Mouse (Mus musculus) hindlimb bud, embryonic 11.5 days (tissue): ENCODE data around the gene Mapt.
"Not testable (repeated sequence)": the region's sequence is repeated elsewhere in the genome, so short reads cannot be mapped to it uniquely, and the experiment has no call there.

Source experiments
- DNase-seq: peaks from one replicate; pipeline ENCODE4 v3.0.0-alpha.2; 2012; ENCODE audit warnings: low read depth, low spot score; ENCODE audit errors: extremely low spot score

Mapt gene

GRCm38 (mm10) chr11:104233101-104233500 is 1.9 kb downstream of the Mapt start:
- DNase-seq, result no peak

- DNase-seq, result no peak
These were observed 2.5 kb downstream of the Mapt start for GRCm38 (mm10) chr11:104233574-104234206.

GRCm38 (mm10) chr11:104234680-104235079 is 3.5 kb downstream of the Mapt start:
- DNase-seq, result no peak

- DNase-seq, result no peak
These were observed 4.7 kb downstream of the Mapt start for GRCm38 (mm10) chr11:104235881-104236280.

- no peak for DNase-seq
These were observed 6.0 kb downstream of the Mapt start for GRCm38 (mm10) chr11:104237226-104237625.

- DNase-seq, result no peak
These were observed 7.0 kb downstream of the Mapt start for GRCm38 (mm10) chr11:104237958-104238747.

- not testable (repeated sequence) for DNase-seq
These were observed 14.3 kb downstream of the Mapt start for GRCm38 (mm10) chr11:104245478-104245877.

GRCm38 (mm10) chr11:104246171-104246694 is 15.0 kb downstream of the Mapt start:
- no peak for DNase-seq

- no peak for DNase-seq
These were observed 16.0 kb downstream of the Mapt start for GRCm38 (mm10) chr11:104247141-104247717.

GRCm38 (mm10) chr11:104249420-104249819 is 18.2 kb downstream of the Mapt start:
- no peak for DNase-seq

GRCm38 (mm10) chr11:104251121-104251520 is 19.9 kb downstream of the Mapt start:
- DNase-seq, result no peak

GRCm38 (mm10) chr11:104252094-104252493 is 20.9 kb downstream of the Mapt start:
- no peak for DNase-seq

GRCm38 (mm10) chr11:104254408-104255039 is 23.3 kb downstream of the Mapt start:
- DNase-seq, result no peak

GRCm38 (mm10) chr11:104256179-104256578 is 25.0 kb downstream of the Mapt start:
- no peak for DNase-seq

GRCm38 (mm10) chr11:104258991-104259390 is 27.8 kb downstream of the Mapt start:
- DNase-seq, result no peak

GRCm38 (mm10) chr11:104264683-104265082 is 33.5 kb downstream of the Mapt start:
- DNase-seq, result no peak

- no peak for DNase-seq
These were observed 34.5 kb downstream of the Mapt start for GRCm38 (mm10) chr11:104265669-104266068.

GRCm38 (mm10) chr11:104267380-104267779 is 36.2 kb downstream of the Mapt start:
- no peak for DNase-seq

GRCm38 (mm10) chr11:104269385-104269822 is 38.2 kb downstream of the Mapt start:
- no peak for DNase-seq

- DNase-seq, result no peak
These were observed 39.3 kb downstream of the Mapt start for GRCm38 (mm10) chr11:104270452-104270851.

GRCm38 (mm10) chr11:104270876-104271275 is 39.7 kb downstream of the Mapt start:
- no peak for DNase-seq
